Mouse (Mus musculus): ENCODE measurements around the gene Gusb. TPM values are rescaled to one million over a fixed set of nuclear protein-coding genes. Genes with fewer than 3 reads are reported as not detected.

Gene Gusb
- polyA plus RNA-seq, 1 experiment, result 11.9 TPM

DNA sequence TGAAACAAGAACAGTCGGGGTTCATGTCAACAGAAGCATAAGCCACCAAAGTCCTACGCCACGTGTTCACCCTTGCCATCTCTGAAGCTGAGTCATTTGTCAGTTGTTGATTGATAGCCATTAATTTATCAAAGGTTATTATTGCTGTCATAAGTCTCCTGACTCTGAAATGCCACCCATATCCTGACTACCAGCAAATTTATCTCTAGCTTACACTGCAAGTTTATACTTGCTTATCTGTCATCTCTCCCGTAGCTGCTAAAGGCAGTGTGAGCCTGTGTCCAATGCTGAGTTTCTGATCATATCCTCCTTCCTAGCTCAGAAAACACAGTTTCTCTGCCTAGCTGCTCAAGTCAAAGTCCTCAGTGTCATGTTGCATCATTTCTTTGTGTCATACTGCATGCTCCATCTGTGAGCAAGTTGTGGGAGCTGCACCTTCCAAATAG is 28.0 kb downstream of the Gusb start:
- H3K27ac ChIP-seq (ENCODE audit: insufficient read depth, low read depth, low read length), result peak overlapping the region; percentile 14; the same call in 1 of the 2 replicates
- no peak overlapping the region for H3K4me3 ChIP-seq (ENCODE audit: low read depth, low read length)
- H3K27me3 ChIP-seq (ENCODE audit: control insufficient read depth, insufficient read depth, low read length), result no peaks in the 10 kb centered on the region
- peaks cover 5% of the 10 kb centered on the region; the same call in 1 of the 2 replicates for H3K4me1 ChIP-seq (ENCODE audit: control insufficient read depth, insufficient read depth, insufficient read length, low read length)
- TF ChIP-seq POLR2A (IDR thresholded peaks at IDR 0.05; ENCODE audit: low read depth, low read length) (no peak), CTCF (IDR thresholded peaks at IDR 0.05; ENCODE audit: extremely low read depth, insufficient read length, insufficient replicate concordance, low read depth, low read length) (no peak)
- peaks cover 5% of the 10 kb centered on the region for H3K36me3 ChIP-seq (ENCODE audit: control insufficient read depth, insufficient read depth, low read length)
- 34% methylated on average over 4 of the region's 4 CpGs for whole genome bisulfite sequencing

DNA sequence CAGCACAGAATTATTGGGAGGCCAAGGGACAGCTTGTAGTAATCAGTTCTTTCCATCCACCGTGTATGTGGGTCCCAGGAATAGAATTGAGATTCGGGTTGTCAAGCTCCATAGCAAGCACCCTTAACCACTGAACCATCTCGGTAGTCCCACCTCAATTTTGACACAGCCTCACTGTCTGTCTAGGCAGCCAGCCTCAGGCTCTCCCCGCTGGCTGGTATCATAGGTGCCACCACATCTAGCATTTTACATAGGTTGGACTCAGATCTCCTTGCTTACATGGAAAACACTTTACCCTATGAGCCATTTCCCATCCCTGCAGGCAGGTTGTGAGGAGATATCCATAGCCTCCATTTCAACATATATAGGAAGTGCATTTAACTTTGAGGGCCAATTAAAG is 28.5 kb downstream of the Gusb start:
- 87% methylated on average over 4 of the region's 4 CpGs for WGBS

DNA sequence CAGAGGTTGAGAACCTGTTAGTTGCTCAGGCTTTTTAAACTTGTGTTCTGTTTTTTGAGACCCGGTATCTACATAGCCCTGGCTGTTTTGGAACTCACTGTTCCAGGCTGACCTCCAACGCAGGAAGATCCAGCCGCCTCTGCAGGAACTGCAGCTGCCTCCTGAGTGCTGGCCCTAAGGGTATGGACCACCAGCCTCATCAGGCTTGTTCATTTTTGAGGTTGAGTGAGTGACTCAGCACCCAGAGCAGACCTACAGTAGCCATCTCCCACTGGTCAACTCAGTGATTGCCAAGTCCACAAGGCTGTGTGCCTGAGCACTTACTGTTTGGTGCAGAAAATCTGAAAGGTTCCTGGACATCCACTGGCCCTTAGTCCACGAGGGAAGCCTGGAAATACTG is 31.4 kb downstream of the Gusb start:
- Histone ChIP-seq H3K27me3 (ENCODE audit: control insufficient read depth, insufficient read depth, low read length) (no peaks in the 10 kb centered on the region), H3K27ac (ENCODE audit: insufficient read depth, low read depth, low read length) (no peak overlapping the region), H3K4me3 (ENCODE audit: low read depth, low read length) (no peak overlapping the region), H3K4me1 (ENCODE audit: control insufficient read depth, insufficient read depth, insufficient read length, low read length) (peaks cover 5% of the 10 kb centered on the region; the same call in 1 of the 2 replicates), H3K36me3 (ENCODE audit: control insufficient read depth, insufficient read depth, low read length) (peaks cover 5% of the 10 kb centered on the region)
- WGBS, result 77% methylated on average over 4 of the region's 4 CpGs
- TF ChIP-seq CTCF (IDR thresholded peaks at IDR 0.05; ENCODE audit: extremely low read depth, insufficient read length, insufficient replicate concordance, low read depth, low read length) (no peak), POLR2A (IDR thresholded peaks at IDR 0.05; ENCODE audit: low read depth, low read length) (no peak)

More for the DNA sequence above, 28.5 kb downstream of the Gusb start:
- TF ChIP-seq CTCF (IDR thresholded peaks at IDR 0.05; ENCODE audit: extremely low read depth, insufficient read length, insufficient replicate concordance, low read depth, low read length) (no peak), POLR2A (IDR thresholded peaks at IDR 0.05; ENCODE audit: low read depth, low read length) (no peak)
- Histone ChIP-seq H3K36me3 (ENCODE audit: control insufficient read depth, insufficient read depth, low read length) (peaks cover 5% of the 10 kb centered on the region), H3K4me1 (ENCODE audit: control insufficient read depth, insufficient read depth, insufficient read length, low read length) (peaks cover 5% of the 10 kb centered on the region; the same call in 1 of the 2 replicates), H3K27ac (ENCODE audit: insufficient read depth, low read depth, low read length) (peak overlapping the region; percentile 58; the same call in 1 of the 2 replicates), H3K4me3 (ENCODE audit: low read depth, low read length) (no peak overlapping the region), H3K27me3 (ENCODE audit: control insufficient read depth, insufficient read depth, low read length) (no peaks in the 10 kb centered on the region)

DNA sequence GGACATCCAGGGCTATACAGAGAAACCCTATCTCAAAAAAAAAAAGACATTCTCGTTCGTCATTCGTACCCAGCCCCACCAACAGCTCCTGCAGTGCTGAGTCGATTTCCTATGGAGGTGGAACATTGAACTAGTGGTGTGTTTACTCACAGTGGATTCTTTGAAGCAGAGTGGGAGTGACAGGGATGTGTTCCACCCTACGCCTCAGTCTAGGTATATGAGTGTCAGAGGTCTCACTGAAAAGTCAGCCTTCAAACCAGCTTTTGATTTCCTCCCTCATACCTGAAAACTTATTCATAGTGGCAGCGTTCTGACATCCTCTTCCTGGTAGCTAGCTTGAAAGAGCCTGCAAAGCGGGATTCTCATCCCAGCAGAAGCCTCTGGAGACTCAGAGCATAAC is 34.4 kb downstream of the Gusb start:
- TF ChIP-seq CTCF (IDR thresholded peaks at IDR 0.05; ENCODE audit: extremely low read depth, insufficient read length, insufficient replicate concordance, low read depth, low read length), result no peak
- TF ChIP-seq POLR2A (IDR thresholded peaks at IDR 0.05; ENCODE audit: low read depth, low read length), result no peak
- Histone ChIP-seq H3K4me3 (ENCODE audit: low read depth, low read length) (no peak overlapping the region), H3K36me3 (ENCODE audit: control insufficient read depth, insufficient read depth, low read length) (peaks cover 5% of the 10 kb centered on the region), H3K27me3 (ENCODE audit: control insufficient read depth, insufficient read depth, low read length) (no peaks in the 10 kb centered on the region), H3K4me1 (ENCODE audit: control insufficient read depth, insufficient read depth, insufficient read length, low read length) (no peaks in the 10 kb centered on the region), H3K27ac (ENCODE audit: insufficient read depth, low read depth, low read length) (no peak overlapping the region)
- WGBS, result 82% methylated on average over 7 of the region's 7 CpGs

DNA sequence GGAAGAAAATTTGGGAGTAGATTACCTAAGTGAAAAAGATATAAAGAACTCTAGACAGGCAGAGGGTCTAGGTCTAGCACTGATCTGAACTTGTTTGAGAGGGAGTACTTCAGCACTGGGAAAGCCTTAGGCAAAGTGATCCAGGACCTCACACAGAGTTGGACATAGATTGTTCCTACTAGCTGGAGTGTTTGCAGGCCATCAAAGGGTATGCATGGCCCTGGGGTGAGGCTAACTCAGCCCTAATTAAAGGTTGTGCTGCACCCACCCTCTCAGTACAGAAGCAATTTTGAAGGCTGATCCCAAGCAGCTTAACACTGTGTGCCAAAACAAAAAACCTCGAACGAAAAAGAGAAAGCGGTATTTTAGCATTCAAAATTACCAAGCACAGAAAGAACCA is 36.4 kb downstream of the Gusb start:
- Histone ChIP-seq H3K27ac (ENCODE audit: insufficient read depth, low read depth, low read length) (no peak overlapping the region), H3K4me1 (ENCODE audit: control insufficient read depth, insufficient read depth, insufficient read length, low read length) (no peaks in the 10 kb centered on the region), H3K27me3 (ENCODE audit: control insufficient read depth, insufficient read depth, low read length) (no peaks in the 10 kb centered on the region), H3K36me3 (ENCODE audit: control insufficient read depth, insufficient read depth, low read length) (peaks cover 1% of the 10 kb centered on the region), H3K4me3 (ENCODE audit: low read depth, low read length) (no peak overlapping the region)
- WGBS, result 94% methylated on average over 3 of the region's 3 CpGs
- TF ChIP-seq CTCF (IDR thresholded peaks at IDR 0.05; ENCODE audit: extremely low read depth, insufficient read length, insufficient replicate concordance, low read depth, low read length) (no peak), POLR2A (IDR thresholded peaks at IDR 0.05; ENCODE audit: low read depth, low read length) (no peak)

DNA sequence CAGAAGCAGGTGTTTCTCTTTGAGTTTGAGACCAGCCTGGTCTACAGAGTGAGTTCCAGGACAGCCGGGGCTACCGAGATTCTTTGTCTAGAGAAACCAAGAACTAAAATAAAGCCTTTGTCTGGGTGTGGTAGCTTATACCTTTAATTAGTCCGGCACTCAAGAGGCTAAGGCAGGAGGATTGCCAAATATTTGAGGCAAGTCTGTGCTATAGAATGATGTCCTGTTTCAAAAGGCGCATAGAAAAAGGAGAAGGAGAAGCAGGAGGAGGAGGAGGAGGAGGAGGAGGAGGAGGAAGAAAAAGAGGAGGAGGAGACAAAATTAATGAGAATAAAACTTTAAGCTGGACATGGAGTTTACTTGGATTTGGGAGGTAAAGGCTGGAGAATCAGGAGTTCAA is 39.6 kb downstream of the Gusb start:
- TF ChIP-seq CTCF (IDR thresholded peaks at IDR 0.05; ENCODE audit: extremely low read depth, insufficient read length, insufficient replicate concordance, low read depth, low read length), result no peak
- TF ChIP-seq POLR2A (IDR thresholded peaks at IDR 0.05; ENCODE audit: low read depth, low read length), result no peak
- Histone ChIP-seq H3K4me3 (ENCODE audit: low read depth, low read length) (no peak overlapping the region), H3K27me3 (ENCODE audit: control insufficient read depth, insufficient read depth, low read length) (no peaks in the 10 kb centered on the region), H3K27ac (ENCODE audit: insufficient read depth, low read depth, low read length) (no peak overlapping the region), H3K36me3 (ENCODE audit: control insufficient read depth, insufficient read depth, low read length) (no peaks in the 10 kb centered on the region), H3K4me1 (ENCODE audit: control insufficient read depth, insufficient read depth, insufficient read length, low read length) (no peaks in the 10 kb centered on the region)
- WGBS, result 67% methylated on average over 4 of the region's 4 CpGs

DNA sequence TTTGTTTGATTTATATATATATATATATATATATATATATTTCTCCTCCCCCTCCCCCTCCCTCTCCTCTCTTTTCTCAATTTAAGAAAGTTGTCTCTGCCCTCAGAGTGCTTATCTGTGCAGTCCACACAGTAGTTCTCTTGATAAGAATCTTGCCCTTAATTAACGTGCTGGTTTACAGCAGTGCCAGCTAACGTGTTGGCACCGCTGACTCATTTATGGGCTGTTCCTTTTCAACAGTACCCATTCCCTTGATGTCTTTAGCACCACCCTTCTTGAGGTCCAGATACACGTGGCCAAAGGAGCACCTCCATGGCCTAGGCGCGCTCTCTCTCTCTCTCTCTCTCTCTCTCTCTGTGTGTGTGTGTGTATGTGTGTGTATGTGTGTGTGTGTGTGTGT is 47.1 kb downstream of the Gusb start:
- Histone ChIP-seq H3K4me1 (ENCODE audit: control insufficient read depth, insufficient read depth, insufficient read length, low read length) (no peaks in the 10 kb centered on the region), H3K4me3 (ENCODE audit: low read depth, low read length) (no peak overlapping the region), H3K36me3 (ENCODE audit: control insufficient read depth, insufficient read depth, low read length) (no peaks in the 10 kb centered on the region), H3K27ac (ENCODE audit: insufficient read depth, low read depth, low read length) (no peak overlapping the region), H3K27me3 (ENCODE audit: control insufficient read depth, insufficient read depth, low read length) (no peaks in the 10 kb centered on the region)
- 33% methylated on average over 6 of the region's 6 CpGs for WGBS
- TF ChIP-seq POLR2A (IDR thresholded peaks at IDR 0.05; ENCODE audit: low read depth, low read length) (no peak), CTCF (IDR thresholded peaks at IDR 0.05; ENCODE audit: extremely low read depth, insufficient read length, insufficient replicate concordance, low read depth, low read length) (no peak)

Measured in small intestine, adult 2 months (tissue).